In genomic region chr10:110788049-110788752, GRCm38 (mm10) we compare ENCODE assay signal across 23 mouse cellular contexts. TPM values are rescaled to one million over a fixed set of nuclear protein-coding genes. Genes with fewer than 3 reads are reported as not detected.
DNase-seq lines count a peak whose midpoint lies in the region; ATAC-seq and TF ChIP-seq lines count a peak whose summit lies in the region.
"Had no signal": no experiment of that assay in that cellular context is flagged by ENCODE, and none has a peak within 500 bp of the region (broad histone marks: within the 10 kb centered on the region; RNA-seq: fewer than 3 reads in every experiment).

No protein-coding gene starts in this region.

- TF ChIP-seq EP300 in liver, postnatal 0 days (IDR thresholded peaks at IDR 0.05; ENCODE audit: low read depth) = 0 out of 2 replicates have a peak, but pooled peaks have one; percentile 16

- H3K4me3 ChIP-seq in heart, embryonic 10.5 days = no peak overlapping the region
- no peak overlapping the region for H3K4me3 ChIP-seq in liver, postnatal 0 days (ENCODE audit: low read depth, low read length)
- H3K4me3 ChIP-seq: embryonic facial prominence, embryonic 12.5 days; heart, embryonic 13.5 days; hindbrain, embryonic 10.5 days; left cerebral cortex, adult 2 months; limb, embryonic 15.5 days; neural tube, embryonic 13.5 days had no signal

- no peaks in the 10 kb centered on the region for H3K27me3 ChIP-seq in heart, embryonic 10.5 days (ENCODE audit: insufficient read depth, poor library complexity, severe bottlenecking)
- H3K27me3 ChIP-seq in liver, postnatal 0 days (ENCODE audit: insufficient read depth, low read length) = no peaks in the 10 kb centered on the region
- H3K27me3 ChIP-seq: embryonic facial prominence, embryonic 12.5 days; heart, embryonic 13.5 days; limb, embryonic 15.5 days; neural tube, embryonic 13.5 days had no signal

- DNase-seq in heart, embryonic 10.5 days (ENCODE audit: low spot score) = no peak
- no peak for DNase-seq in heart, adult 8-10 months (ENCODE audit: low spot score)
- DNase-seq in 416B (ENCODE audit: low read depth) = peak; percentile 81
- no peak for DNase-seq in liver, postnatal 0 days
- DNase-seq in kidney, postnatal 4 days = no peak
- DNase-seq in kidney, adult 18-20 months = no peak
- DNase-seq: adrenal gland, postnatal 10 days; cerebellum, adult 11 months; cerebellum, postnatal 25 days; gastrocnemius, postnatal 10 days; kidney, postnatal 14 days; lung, postnatal 14 days had no signal

- H3K9ac ChIP-seq in liver, postnatal 0 days (replicated peaks) = no peak overlapping the region
- H3K9ac ChIP-seq: embryonic facial prominence, embryonic 12.5 days; heart, embryonic 13.5 days; limb, embryonic 15.5 days; neural tube, embryonic 13.5 days had no signal

- H3K36me3 ChIP-seq in heart, embryonic 10.5 days = peaks cover 23% of the 10 kb centered on the region
- peaks cover 13% of the 10 kb centered on the region for H3K36me3 ChIP-seq in liver, postnatal 0 days (replicated peaks; ENCODE audit: insufficient read depth, low read length)

- no peaks in the 10 kb centered on the region for H3K9me3 ChIP-seq in heart, embryonic 10.5 days
- no peaks in the 10 kb centered on the region for H3K9me3 ChIP-seq in liver, postnatal 0 days (ENCODE audit: low read length)
- H3K9me3 ChIP-seq: embryonic facial prominence, embryonic 12.5 days; heart, embryonic 13.5 days; hindbrain, embryonic 10.5 days; limb, embryonic 15.5 days; neural tube, embryonic 13.5 days had no signal

- H3K4me2 ChIP-seq in liver, postnatal 0 days (ENCODE audit: low read depth, low read length) = no peak overlapping the region
- H3K4me2 ChIP-seq: embryonic facial prominence, embryonic 12.5 days; heart, embryonic 13.5 days; limb, embryonic 15.5 days; midbrain, embryonic 11.5 days; neural tube, embryonic 13.5 days had no signal

- H3K4me1 ChIP-seq in heart, embryonic 10.5 days = peaks cover 7% of the 10 kb centered on the region; the same call in 1 of the 2 replicates
- 0 out of 2 replicates have a peak, but pooled peaks cover 2% of the 10 kb centered on the region for H3K4me1 ChIP-seq in liver, postnatal 0 days (ENCODE audit: insufficient read depth)
- H3K4me1 ChIP-seq: embryonic facial prominence, embryonic 12.5 days; heart, embryonic 13.5 days; hindbrain, embryonic 10.5 days; neural tube, embryonic 13.5 days had no signal

- ATAC-seq in hematopoietic stem cell, adult 5-6 weeks (replicated peaks in 1 of 2; ENCODE audit: insufficient read depth in 1 of 2, low FRiP score in 2 of 2, low TSS enrichment in 1 of 2, low read depth in 1 of 2, poor library complexity in 2 of 2, severe bottlenecking in 2 of 2) = peak; percentile 34 to 66
- peak; percentile 40 for ATAC-seq in liver, postnatal 0 days
- ATAC-seq in activated CD4-positive, CD25-positive, alpha-beta regulatory T cell, adult 4 months = no peak
- ATAC-seq: inflammation-experienced regulatory T-cells, adult 6 months had no signal

- 0 out of 2 replicates have a peak overlapping the region, but pooled peaks have one; percentile 36 for H3K27ac ChIP-seq in heart, embryonic 10.5 days
- 0 out of 2 replicates have a peak overlapping the region, but pooled peaks have one; percentile 3 for H3K27ac ChIP-seq in liver, postnatal 0 days (ENCODE audit: low read depth)
- H3K27ac ChIP-seq: embryonic facial prominence, embryonic 12.5 days; heart, embryonic 13.5 days; hindbrain, embryonic 10.5 days; left cerebral cortex, adult 2 months; limb, embryonic 15.5 days; neural tube, embryonic 13.5 days had no signal

- TF ChIP-seq CTCF in liver, postnatal 0 days (IDR thresholded peaks at IDR 0.05; ENCODE audit: low read depth) = no peak

- WGBS in heart, embryonic 10.5 days = 72% methylated on average over 12 of the region's 12 CpGs
- WGBS in liver, postnatal 0 days (ENCODE audit: insufficient replicate concordance) = 24% methylated on average over 12 of the region's 12 CpGs

RNA-seq across cellular contexts. Expression of gene E2f7, which starts 43.0 kb away (rescaled TPM):
- polyA plus RNA-seq in heart, embryonic 10.5 days (2016; fragmentation: Nextera tagmentation; extraction: Ambion mirVana) = 26.6 and 32.4 TPM in 2 replicates
- total RNA-seq in heart, adult 8-10 months (2022) = 1 to 10 TPM in 2 of 4 experiments, under 1 TPM in 2; 0.56 to 1.5 (median 1.1) TPM
- total RNA-seq in hematopoietic stem cell, adult 5-6 weeks (2017) = 6.3 and 9.4 TPM in 2 replicates
- 5.0 and 7.1 TPM in 2 replicates for polyA plus RNA-seq in liver, postnatal 0 days (2015; fragmentation: Nextera tagmentation; extraction: Ambion mirVana)
- 1 to 10 TPM; 1.5 to 3.2 TPM for polyA plus RNA-seq in activated CD4-positive, CD25-positive, alpha-beta regulatory T cell, adult 4 months (2017; shearing (Covaris generic))
- total RNA-seq: monocyte, adult 5-6 weeks had no signal
